Mouse (Mus musculus): ENCODE measurements around the gene Adamts9.

GRCm38 (mm10) chr6:92987366-92987765, 44.1 kb upstream of the Adamts9 start:
- TF ChIP-seq BHLHE40 (IDR thresholded peaks at IDR 0.05; ENCODE audit: low read depth, low read length) (no peak), ETS1 (conservative IDR thresholded peaks at IDR 0.05; ENCODE audit: low read depth, low read length) (no peak), SIN3A (IDR thresholded peaks at IDR 0.05; ENCODE audit: low read length) (no peak), CTCF (conservative IDR thresholded peaks at IDR 0.05 in 1 of 2, IDR thresholded peaks at IDR 0.05 in 1 of 2; ENCODE audit: low read depth in 2 of 2, low read length in 2 of 2) (no peak)
